Mouse (Mus musculus) thymus, adult 2 months (tissue): ENCODE results near the gene Atp1a2. TPM values are rescaled to one million over a fixed set of nuclear protein-coding genes. Genes with fewer than 3 reads are reported as not detected.

Source experiments
- DNase-seq: peaks from one replicate; pipeline ENCODE4 v3.0.0; 2021
- H3K27ac ChIP-seq: fragments of 200-500 bp; 2 replicates; pipeline ENCODE4 v1.5.1; 2012; ENCODE audit warnings: low read length, control low read depth; ENCODE audit not compliant: control insufficient read depth, insufficient read depth
- H3K27me3 ChIP-seq: fragments of 200-500 bp; 2 replicates; pipeline ENCODE4 v1.6.1; 2012; ENCODE audit warnings: mild to moderate bottlenecking, low read length, moderate library complexity, mixed read lengths; ENCODE audit not compliant: control insufficient read depth, insufficient read depth
- H3K36me3 ChIP-seq: fragments of 200-500 bp; 2 replicates; pipeline ENCODE4 v1.6.1; 2012; ENCODE audit warnings: mild to moderate bottlenecking, low read length, moderate library complexity; ENCODE audit not compliant: control insufficient read depth, insufficient read depth
- H3K4me1 ChIP-seq: fragments of 200-500 bp; replicated peaks from 2 replicates; pipeline ENCODE4 v1.6.1; 2012; ENCODE audit warnings: low read length; ENCODE audit not compliant: control insufficient read depth, insufficient read depth
- H3K4me3 ChIP-seq: fragments of 200-500 bp; 2 replicates; pipeline ENCODE4 v1.5.1; 2012; ENCODE audit warnings: mild to moderate bottlenecking, low read length, control low read depth, moderate library complexity; ENCODE audit not compliant: control insufficient read depth, insufficient read depth
- CTCF ChIP-seq: fragments of 200-500 bp; IDR thresholded peaks from 2 replicates; pipeline ENCODE4 v1.5.1; 2012; ENCODE audit warnings: mild to moderate bottlenecking, control low read depth, low read length, moderate library complexity, borderline replicate concordance; ENCODE audit not compliant: control insufficient read depth, poor library complexity, insufficient read depth; ENCODE audit errors: extremely low read depth
- POLR2A ChIP-seq: fragments of 200-500 bp; IDR thresholded peaks from 2 replicates; pipeline ENCODE4 v1.6.1; 2012; ENCODE audit warnings: mild to moderate bottlenecking, low read length, control low read depth, moderate library complexity; ENCODE audit not compliant: control insufficient read depth, poor library complexity, insufficient read depth; ENCODE audit errors: extremely low read depth
- WGBS: fragments of 180-500 bp; shearing (Covaris S2); methylation state at CpG from one replicate; pipeline ENCODE4 v1.1.7; 2018; 5-methylcytosine and 5-hydroxymethylcytosine counted together
- polyA plus RNA-seq: library from polyadenylated mRNA; depleted of rRNA; stranded (reverse); fragments of >200 nt; gene quantifications from 2 replicates; pipeline ENCODE4 v1.2.3, GENCODE M21; 2012

Gene Atp1a2
- polyA plus RNA-seq, 1 experiment, result 28.5 TPM

DNA sequence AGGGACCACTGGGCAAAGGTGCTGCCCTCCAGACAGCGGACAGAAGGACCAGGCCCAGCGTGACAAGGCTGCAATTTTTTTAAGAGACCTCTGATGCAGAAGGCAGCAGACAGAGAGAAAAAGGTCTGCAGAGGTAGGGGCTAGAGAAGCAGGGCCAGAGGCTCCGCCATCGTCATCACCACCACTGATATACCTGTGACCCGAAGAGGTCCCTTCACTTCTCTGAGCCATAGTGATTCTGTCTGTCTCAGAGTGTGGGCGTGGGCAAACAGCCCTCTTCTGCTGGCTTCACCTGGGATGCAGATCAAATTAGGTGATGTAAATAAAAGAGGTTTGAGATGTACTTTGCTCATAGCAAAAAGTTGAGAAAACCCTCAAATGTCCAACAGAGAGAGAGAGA is 31.8 kb upstream of the Atp1a2 start:
- Histone ChIP-seq H3K27ac (no peak overlapping the region), H3K27me3 (peaks cover 7% of the 10 kb centered on the region; the same call in 1 of the 2 replicates), H3K4me1 (peaks cover 10% of the 10 kb centered on the region), H3K36me3 (no peaks in the 10 kb centered on the region), H3K4me3 (no peak overlapping the region)
- no peak for DNase-seq
- 90% methylated on average over 6 of the region's 6 CpGs for WGBS
- TF ChIP-seq POLR2A (no peak), CTCF (no peak)

DNA sequence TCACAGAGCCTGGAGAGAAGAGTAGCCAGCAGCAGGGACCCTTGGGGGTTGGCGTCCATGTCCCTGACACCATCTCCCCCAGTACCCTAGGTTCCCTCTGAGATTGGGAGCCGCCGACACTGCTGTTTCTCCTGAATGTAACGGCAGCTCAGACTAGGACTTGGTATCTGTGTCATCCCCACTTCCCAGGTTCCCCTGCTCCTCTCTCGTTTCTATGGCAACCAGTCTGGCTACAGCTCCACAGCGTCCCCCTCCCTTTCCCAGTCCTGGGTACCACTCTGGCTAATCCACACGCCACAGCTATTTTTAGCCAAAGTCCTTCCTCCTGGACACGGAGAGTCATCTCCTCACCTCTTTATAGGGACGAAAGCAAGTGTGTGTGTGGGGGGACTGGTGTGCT is 31.3 kb upstream of the Atp1a2 start, which contains the start of gene Kcnj9:
Kcnj9 (minus strand) TSS at position 188 of the 400 bp plus-strand sequence.
- Histone ChIP-seq H3K4me1 (peaks cover 10% of the 10 kb centered on the region), H3K27me3 (peaks cover 7% of the 10 kb centered on the region; the same call in 1 of the 2 replicates), H3K27ac (no peak within 1 kb of the TSS), H3K4me3 (no peak within 1 kb of the TSS), H3K36me3 (no peaks in the 10 kb centered on the region)
- TF ChIP-seq POLR2A (no peak), CTCF (no peak)
- DNase-seq, result no peak
- WGBS, result 65% methylated on average over 9 of the region's 9 CpGs

DNA sequence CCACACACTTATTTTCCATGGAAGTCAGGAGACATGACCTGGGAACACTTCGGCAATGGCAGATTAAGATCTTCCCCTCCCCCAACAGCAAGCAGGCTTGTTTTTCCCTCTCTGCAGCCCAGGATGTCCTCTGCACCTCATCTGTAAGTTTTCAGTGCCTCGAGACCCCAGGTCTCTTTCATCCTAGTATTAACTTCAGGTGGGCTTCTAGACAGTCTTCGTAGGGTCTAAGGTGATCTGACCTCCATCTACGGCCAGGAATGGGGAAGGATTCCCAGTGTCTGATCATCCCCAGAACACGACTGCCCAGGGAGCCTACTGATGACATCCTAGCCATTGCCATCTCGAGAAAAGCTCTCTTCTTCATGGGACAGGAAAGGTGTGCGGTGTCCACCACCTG is 30.6 kb upstream of the Atp1a2 start:
- Histone ChIP-seq H3K4me1 (peaks cover 10% of the 10 kb centered on the region), H3K4me3 (no peak overlapping the region), H3K27me3 (peaks cover 7% of the 10 kb centered on the region; the same call in 1 of the 2 replicates), H3K27ac (no peak overlapping the region), H3K36me3 (no peaks in the 10 kb centered on the region)
- DNase-seq, result no peak
- no peak for TF ChIP-seq POLR2A
- WGBS, result 78% methylated on average over 7 of the region's 7 CpGs

DNA sequence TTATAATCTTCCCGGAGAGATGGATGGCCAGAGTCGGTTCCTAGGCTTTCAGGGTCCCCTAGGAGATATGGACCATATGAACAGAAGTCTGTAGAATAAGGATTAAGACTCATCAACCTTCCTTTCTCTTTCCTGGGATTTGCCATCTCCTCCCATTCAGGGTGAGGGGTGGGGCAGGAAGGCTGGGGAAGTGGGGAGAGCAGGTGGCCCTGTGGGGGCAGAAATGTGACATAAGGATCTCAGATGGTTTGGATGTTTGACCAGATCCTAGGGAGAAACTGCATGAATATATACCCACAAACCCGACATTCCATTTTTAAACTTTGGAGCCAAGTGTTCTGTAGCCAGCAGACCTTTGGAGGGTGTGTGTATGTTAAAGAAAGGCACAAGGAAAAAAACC is 30.2 kb upstream of the Atp1a2 start:
- Histone ChIP-seq H3K4me3 (no peak overlapping the region), H3K27ac (no peak overlapping the region), H3K36me3 (no peaks in the 10 kb centered on the region), H3K4me1 (peaks cover 10% of the 10 kb centered on the region), H3K27me3 (peaks cover 7% of the 10 kb centered on the region; the same call in 1 of the 2 replicates)
- no peak for DNase-seq
- TF ChIP-seq POLR2A, result no peak
- TF ChIP-seq CTCF, result no peak
- 85% methylated on average over 3 of the region's 3 CpGs for WGBS

DNA sequence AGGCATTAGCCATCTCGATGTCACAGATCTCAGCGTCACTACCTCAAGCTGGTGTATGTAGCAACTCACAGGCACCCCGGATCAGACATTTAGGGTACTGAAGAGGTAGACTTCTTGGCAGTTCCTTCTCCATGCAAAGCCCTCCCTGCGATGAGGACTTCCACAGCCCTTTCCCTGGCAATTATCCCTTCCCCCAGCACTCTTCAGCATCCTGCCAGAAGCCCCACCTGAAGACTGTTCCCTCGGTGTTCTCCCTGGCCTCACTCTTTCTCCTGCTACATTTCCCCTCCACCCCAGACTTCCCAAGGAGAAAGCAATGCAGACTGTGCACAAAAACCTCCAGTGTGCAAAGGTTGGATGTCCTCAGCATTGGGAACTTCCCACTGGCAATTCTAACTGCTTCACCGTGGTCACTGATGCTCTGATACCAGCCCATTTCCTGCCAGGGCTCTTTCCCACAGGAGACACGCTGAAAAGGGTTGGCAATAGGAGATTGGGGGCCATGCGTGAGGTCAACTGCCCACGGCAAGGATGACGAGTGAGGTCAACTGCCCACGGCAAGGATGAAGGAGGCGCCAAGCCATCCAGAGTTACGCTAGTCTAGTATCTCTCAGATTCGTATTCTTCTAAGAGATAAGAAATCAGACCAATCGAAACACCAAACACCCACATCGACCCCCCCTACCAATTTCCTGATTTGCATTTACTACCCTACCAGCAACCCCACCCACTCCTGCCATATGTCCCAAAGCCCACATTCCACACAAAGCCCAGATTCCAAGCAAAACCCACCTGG is 29.5 kb upstream of the Atp1a2 start:
- Histone ChIP-seq H3K4me1 (peaks cover 10% of the 10 kb centered on the region), H3K27ac (no peak overlapping the region), H3K4me3 (no peak overlapping the region), H3K27me3 (peaks cover 7% of the 10 kb centered on the region; the same call in 1 of the 2 replicates), H3K36me3 (no peaks in the 10 kb centered on the region)
- no peak for DNase-seq
- 77% methylated on average over 16 of the region's 16 CpGs for WGBS
- TF ChIP-seq POLR2A (no peak), CTCF (no peak)

DNA sequence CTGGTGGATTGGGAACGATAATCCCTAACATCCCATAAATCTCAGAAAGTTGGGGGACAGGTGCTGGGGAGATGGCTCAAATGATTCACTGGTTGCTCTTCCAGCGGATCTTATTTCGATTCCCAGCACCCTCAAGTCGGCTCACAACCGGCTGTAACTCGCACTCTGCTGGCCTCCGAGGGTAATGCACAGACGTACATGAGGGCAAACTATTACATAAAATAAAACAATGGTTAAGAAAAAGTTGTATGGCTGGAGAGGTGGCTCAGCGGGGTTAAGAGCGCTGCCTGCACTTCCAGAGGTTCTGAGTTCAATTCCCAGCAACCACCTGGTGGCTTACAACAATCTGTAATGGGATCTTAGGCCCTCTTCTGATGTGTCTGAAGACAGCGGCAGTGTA is 28.8 kb upstream of the Atp1a2 start:
- peaks cover 7% of the 10 kb centered on the region; the same call in 1 of the 2 replicates for H3K27me3 ChIP-seq
- WGBS, result 68% methylated on average over 11 of the region's 11 CpGs
- peaks cover 10% of the 10 kb centered on the region for H3K4me1 ChIP-seq
- no peak for TF ChIP-seq CTCF
- no peak overlapping the region for H3K27ac ChIP-seq
- H3K36me3 ChIP-seq, result no peaks in the 10 kb centered on the region
- DNase-seq, result no peak
- no peak overlapping the region for H3K4me3 ChIP-seq
